Mouse (Mus musculus) brain, embryonic 14.5 days (tissue): ENCODE measurements around the gene Ppef2. TPM values are rescaled to one million over a fixed set of nuclear protein-coding genes. Genes with fewer than 3 reads are reported as not detected.
A peak's percentile ranks its signal among the peaks of the same experiment; 100 is the strongest.

Experiments used
- DNase-seq: peaks from one replicate; pipeline ENCODE4 v3.0.0-alpha.2; 2011; ENCODE audit warnings: low read depth
- CTCF ChIP-seq: fragments of 200-500 bp; IDR thresholded peaks from 2 replicates; pipeline ENCODE4 v1.5.1; 2012; ENCODE audit warnings: inconsistent platforms, mild to moderate bottlenecking, moderate library complexity, borderline replicate concordance; ENCODE audit not compliant: insufficient read depth, insufficient read length; ENCODE audit errors: extremely low read depth
- POLR2A ChIP-seq: fragments of 200-500 bp; IDR thresholded peaks from 2 replicates; pipeline ENCODE4 v1.6.1; 2012; ENCODE audit warnings: mild to moderate bottlenecking, inconsistent platforms, borderline replicate concordance; ENCODE audit not compliant: poor library complexity, insufficient read depth, insufficient read length, severe bottlenecking; ENCODE audit errors: extremely low read depth
- polyA plus RNA-seq: library from polyadenylated mRNA; depleted of rRNA; stranded (reverse); fragments of >200 nt; gene quantifications from 2 replicates; pipeline ENCODE4 v1.2.3, GENCODE M21; 2012; rRNA removed

Ppef2 gene
- 0.74 and 1.3 TPM in 2 replicates for polyA plus RNA-seq

DNA sequence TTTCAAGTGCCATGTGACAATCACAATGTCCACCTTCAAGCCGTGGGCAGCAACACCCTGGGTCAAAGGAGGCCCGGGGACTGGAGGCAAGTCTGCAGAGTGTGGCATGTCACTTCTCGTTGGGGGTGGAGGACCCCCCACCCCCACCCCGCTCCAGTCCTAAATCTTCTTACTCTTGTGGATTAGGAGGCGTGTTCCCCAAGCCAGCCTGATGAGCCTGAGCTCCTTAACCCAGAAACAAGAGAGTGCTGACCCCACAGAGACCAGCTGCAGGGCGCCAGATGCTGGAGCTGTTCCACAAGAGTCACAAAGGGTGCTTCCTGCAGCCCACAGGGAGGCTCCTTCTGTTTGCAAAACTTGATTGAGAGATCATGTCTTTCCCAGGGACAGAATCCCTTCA lies at the start of gene Ppef2:
TSS of gene Ppef2 (minus strand) at position 61 of the 400 bp plus-strand sequence.
- TF ChIP-seq POLR2A (no peak), CTCF (no peak)
- no peak for DNase-seq

GRCm38 (mm10) chr5:92304291-92304690 lies 48.2 kb upstream of the Ppef2 start:
- TF ChIP-seq POLR2A, result no peak
- no peak for TF ChIP-seq CTCF
- no peak for DNase-seq

DNA sequence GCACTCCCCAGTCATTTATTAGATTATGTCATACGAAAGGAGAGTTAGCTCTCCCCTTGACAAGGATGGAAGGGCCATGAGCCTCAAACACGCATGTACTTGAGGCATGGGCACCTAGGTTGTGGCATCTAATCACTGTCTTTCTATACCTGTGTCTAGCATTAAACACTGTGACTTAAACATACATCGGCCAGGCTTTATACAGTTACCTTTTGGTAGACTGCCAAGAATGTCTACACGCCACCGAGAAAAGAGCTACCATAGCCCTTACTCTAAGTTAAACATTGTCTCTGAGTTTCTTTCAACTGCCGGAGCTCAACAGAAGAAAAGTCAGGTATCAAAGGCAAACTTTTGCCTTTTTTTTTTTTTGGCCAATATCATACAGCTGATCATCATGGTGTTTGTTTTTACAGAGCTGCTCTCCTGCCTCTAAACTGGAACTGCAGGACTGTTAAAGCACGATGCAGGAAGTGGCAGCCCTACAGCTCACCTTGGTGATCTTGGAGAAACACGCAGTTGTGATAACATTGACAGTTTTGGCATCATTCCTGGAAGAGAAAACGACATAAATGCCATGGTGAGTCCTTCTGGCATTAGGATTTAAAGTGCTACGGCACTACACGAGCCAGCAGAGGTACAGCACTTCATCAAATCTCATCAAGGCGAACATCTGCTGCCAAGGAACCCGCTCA lies 46.2 kb upstream of the Ppef2 start:
- no peak for DNase-seq
- TF ChIP-seq POLR2A, result no peak
- TF ChIP-seq CTCF, result no peak

DNA sequence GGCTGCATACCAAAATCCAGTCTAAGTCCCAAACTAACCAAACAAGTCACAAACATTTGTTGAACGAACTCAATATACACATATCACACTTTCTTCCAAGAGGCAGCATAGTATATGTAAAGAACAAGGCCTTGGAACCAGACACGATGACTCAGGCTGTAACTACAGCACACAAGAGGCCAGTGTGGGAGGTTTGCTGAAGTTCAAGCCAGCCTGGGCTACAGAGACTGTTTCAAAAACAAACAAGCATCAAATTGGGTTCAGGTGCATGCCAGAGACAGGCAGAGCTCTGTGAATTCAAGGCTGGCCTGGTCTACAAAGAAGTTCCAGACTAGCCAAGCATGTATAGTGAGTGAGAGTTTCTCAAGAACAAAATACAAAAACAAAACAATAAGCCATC lies 38.4 kb upstream of the Ppef2 start:
- no peak for TF ChIP-seq CTCF
- TF ChIP-seq POLR2A, result no peak
- no peak for DNase-seq

DNA sequence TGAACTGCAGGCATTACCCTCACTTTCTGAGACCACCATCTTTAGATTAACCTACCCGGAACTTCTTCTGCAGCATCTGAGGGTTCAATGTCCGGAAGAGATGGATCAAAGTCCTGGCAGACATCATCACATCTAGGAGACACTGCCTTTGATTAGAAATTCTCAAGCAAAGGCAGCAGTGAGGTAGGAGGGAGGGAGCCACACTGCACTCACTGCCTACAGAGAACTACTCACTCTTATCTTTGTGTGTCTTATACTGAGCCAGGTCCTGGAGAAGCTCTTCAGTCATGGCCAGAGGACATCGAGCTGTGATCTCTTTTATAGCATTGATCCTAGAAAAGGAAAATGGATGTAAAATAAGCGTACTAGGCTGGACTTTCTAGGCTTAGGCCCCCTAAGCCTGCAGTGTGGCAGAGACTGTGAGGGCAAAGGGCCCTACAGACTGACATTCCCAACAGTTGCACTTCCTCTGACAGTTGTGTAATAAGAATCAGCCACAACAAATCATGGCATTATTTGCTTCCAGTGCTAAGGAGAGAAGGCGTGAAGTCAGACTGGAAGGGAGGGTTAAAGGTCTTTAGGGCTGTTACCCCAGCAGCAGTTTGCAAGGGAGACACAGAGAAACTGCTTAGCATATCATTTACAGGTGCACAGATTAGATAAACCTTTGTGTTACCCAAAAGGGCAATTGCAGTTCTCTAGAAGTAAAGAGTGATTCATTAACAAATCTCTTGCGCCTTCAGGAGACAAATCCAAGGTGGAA lies 35.8 kb upstream of the Ppef2 start:
- TF ChIP-seq CTCF (no peak), POLR2A (no peak)
- DNase-seq, result no peak

DNA sequence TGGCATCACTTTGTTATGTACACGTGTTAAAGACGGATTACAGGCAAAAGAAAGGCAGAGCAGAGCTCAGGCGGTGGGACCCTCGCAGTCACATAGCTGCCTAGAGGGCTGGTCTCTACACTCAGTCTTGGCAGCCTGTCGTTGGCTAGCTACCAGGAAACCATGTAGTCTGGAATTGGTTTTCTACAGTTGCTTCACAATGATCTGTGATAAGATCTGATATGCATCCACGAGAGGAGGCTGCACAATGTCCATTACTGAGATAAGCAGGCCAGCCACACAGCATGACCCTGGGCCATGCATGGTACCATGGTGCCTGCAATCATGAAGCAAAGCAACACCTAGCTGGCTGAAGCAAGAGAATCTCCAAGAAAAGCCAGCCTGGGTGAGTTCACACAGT lies 31.8 kb upstream of the Ppef2 start:
- TF ChIP-seq POLR2A, result no peak
- TF ChIP-seq CTCF, result no peak
- no peak for DNase-seq

- TF ChIP-seq CTCF, result no peak
- no peak for TF ChIP-seq POLR2A
- DNase-seq, result no peak
These were observed 27.0 kb upstream of the Ppef2 start for GRCm38 (mm10) chr5:92283107-92283506.

GRCm38 (mm10) chr5:92282571-92282970 lies 26.5 kb upstream of the Ppef2 start:
- TF ChIP-seq POLR2A (no peak), CTCF (no peak)
- no peak for DNase-seq

GRCm38 (mm10) chr5:92278942-92279537 lies 23.0 kb upstream of the Ppef2 start:
- TF ChIP-seq CTCF (no peak), POLR2A (no peak)
- DNase-seq, result peak; percentile 5

DNA sequence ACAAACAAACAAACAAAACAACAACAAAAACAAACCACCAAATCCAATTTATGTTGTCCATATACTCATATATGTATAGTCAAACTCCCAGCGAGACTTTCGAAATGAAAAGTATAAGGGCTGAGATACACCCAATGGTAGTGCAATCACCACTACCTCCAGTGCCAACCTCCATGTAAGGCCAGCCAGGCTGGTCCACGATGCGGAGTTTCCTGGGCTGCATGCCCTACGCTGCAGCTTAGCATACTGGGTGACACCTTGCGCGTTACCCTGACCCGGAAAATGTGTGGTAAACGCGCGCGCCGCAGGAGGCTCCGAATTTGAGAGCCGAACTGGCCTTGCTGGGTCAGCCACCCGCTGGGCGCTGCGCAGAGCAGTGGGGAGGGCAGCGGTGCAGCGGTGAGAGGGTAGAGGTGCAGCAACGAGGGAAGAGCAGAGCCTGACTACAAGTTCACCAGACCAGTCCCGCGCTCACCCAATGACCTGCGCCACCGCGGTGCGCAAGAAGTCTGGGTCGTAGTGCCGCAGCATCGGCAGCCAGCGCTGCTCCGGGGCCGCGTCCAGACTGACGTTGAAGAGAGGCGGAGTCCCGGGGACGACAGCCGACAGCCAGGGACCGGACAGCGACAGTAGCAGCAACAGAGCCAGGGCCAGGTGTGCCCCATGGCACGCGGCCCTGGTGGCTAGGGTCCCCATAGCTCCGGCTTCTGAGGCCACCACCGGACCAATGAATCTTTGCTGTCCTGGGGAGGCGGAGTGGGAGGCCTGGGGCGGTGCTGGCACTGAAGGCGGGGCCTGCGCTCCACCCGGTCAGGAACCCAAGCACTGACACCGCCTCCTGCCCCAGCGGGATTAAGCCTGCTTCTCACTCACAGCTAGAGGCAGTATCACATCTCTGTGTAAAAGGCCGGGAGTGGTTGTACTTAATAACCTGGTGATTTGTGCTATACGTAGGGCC lies 21.6 kb upstream of the Ppef2 start, which contains the start of gene Naaa:
TSS of gene Naaa (minus strand) at position 734 of the 958 bp plus-strand sequence.
- peak; percentile 86 for DNase-seq
- TF ChIP-seq CTCF (no peak), POLR2A (peak; percentile 47; the same call in 1 of the 2 replicates)

GRCm38 (mm10) chr5:92270496-92270895 lies 14.4 kb upstream of the Ppef2 start:
- no peak for TF ChIP-seq CTCF
- TF ChIP-seq POLR2A, result no peak

DNA sequence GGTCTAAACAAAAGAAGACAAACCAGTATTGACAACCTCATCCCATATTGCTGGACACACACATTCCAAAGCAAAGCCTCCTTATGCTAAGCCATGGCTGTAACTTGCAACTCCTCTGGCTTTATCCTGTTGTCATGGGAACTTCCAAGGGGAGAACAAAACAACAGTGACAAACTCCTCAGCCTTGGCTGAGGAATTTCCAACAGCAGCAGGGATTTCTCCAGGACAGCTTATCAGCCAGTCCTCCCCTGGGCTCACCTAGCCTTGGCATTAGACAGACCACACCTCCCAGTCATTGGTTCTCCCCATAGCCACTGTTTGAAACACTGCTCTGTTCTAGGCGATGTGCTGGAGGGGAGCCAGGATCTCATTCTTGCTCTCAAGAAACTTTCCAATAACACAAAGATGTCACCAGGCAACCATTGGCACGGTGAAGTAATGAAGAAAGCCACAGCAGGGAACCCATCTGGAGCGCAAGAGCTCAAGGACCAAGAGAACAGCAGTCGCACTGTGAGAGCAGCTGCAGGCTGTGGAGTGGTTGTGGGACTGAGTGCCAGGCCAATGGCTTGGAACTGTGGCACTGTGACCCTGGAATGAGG lies 7.8 kb upstream of the Ppef2 start:
- DNase-seq, result peak; percentile 95

More at GRCm38 (mm10) chr5:92270496-92270895, 14.4 kb upstream of the Ppef2 start:
- DNase-seq, result no peak

More for the DNA sequence above, 7.8 kb upstream of the Ppef2 start:
- TF ChIP-seq POLR2A (no peak), CTCF (no peak)
